Mouse (Mus musculus): ENCODE data around the gene Camk2d. TPM values are rescaled to one million over a fixed set of nuclear protein-coding genes. Genes with fewer than 3 reads are reported as not detected.

The Camk2d gene
- polyA plus RNA-seq, 1 experiment from 2014 or later: 36.6 TPM

- ATAC-seq: no peak
- H3K27me3 ChIP-seq (replicated peaks; ENCODE audit: insufficient read depth, low read length): no peaks in the 10 kb centered on the region
- H3K36me3 ChIP-seq (ENCODE audit: insufficient read depth, low read length): no peaks in the 10 kb centered on the region
- H3K9me3 ChIP-seq (ENCODE audit: low read length): no peaks in the 10 kb centered on the region
- no peaks in the 10 kb centered on the region for H3K4me1 ChIP-seq (ENCODE audit: insufficient read depth, low read depth, low read length)
- H3K4me3 ChIP-seq (ENCODE audit: low read depth, low read length): no peak overlapping the region
- 39% methylated on average over 2 of the region's 2 CpGs for WGBS
- no peak overlapping the region for H3K9ac ChIP-seq (replicated peaks; ENCODE audit: low read depth)
- peak; percentile 43 for DNase-seq (ENCODE audit: low spot score)
- no peak overlapping the region for H3K27ac ChIP-seq (ENCODE audit: low read length)
- no peak overlapping the region for H3K4me2 ChIP-seq (replicated peaks; ENCODE audit: low read depth, low read length)
- TF ChIP-seq CTCF (IDR thresholded peaks at IDR 0.05): no peak
- TF ChIP-seq EP300 (IDR thresholded peaks at IDR 0.05): no peak
Measured at GRCm38 (mm10) chr3:126652361-126652760, 56.3 kb downstream of the Camk2d start.

- WGBS: 52% methylated on average over 1 of the region's 1 CpGs
- ATAC-seq (no peak), DNase-seq (ENCODE audit: low spot score) (no peak)
- H3K9me3 ChIP-seq (ENCODE audit: low read length): no peaks in the 10 kb centered on the region
- no peak overlapping the region for H3K4me3 ChIP-seq (ENCODE audit: low read depth, low read length)
- no peaks in the 10 kb centered on the region for H3K36me3 ChIP-seq (ENCODE audit: insufficient read depth, low read length)
- TF ChIP-seq CTCF (IDR thresholded peaks at IDR 0.05): no peak
- TF ChIP-seq EP300 (IDR thresholded peaks at IDR 0.05): no peak
- H3K9ac ChIP-seq (replicated peaks; ENCODE audit: low read depth): no peak overlapping the region
- no peak overlapping the region for H3K4me2 ChIP-seq (replicated peaks; ENCODE audit: low read depth, low read length)
- H3K4me1 ChIP-seq (ENCODE audit: insufficient read depth, low read depth, low read length): no peaks in the 10 kb centered on the region
- H3K27ac ChIP-seq (ENCODE audit: low read length): no peak overlapping the region
- no peaks in the 10 kb centered on the region for H3K27me3 ChIP-seq (replicated peaks; ENCODE audit: insufficient read depth, low read length)
Measured at GRCm38 (mm10) chr3:126653118-126653517, 57.0 kb downstream of the Camk2d start.

- no peak for TF ChIP-seq CTCF (IDR thresholded peaks at IDR 0.05)
- no peak for TF ChIP-seq EP300 (IDR thresholded peaks at IDR 0.05)
- H3K27me3 ChIP-seq (replicated peaks; ENCODE audit: insufficient read depth, low read length): no peaks in the 10 kb centered on the region
- H3K36me3 ChIP-seq (ENCODE audit: insufficient read depth, low read length): no peaks in the 10 kb centered on the region
- peaks cover 21% of the 10 kb centered on the region; the same call in 1 of the 2 replicates for H3K4me1 ChIP-seq (ENCODE audit: insufficient read depth, low read depth, low read length)
- H3K9ac ChIP-seq (replicated peaks; ENCODE audit: low read depth): no peak overlapping the region
- no peak for ATAC-seq
- no peak overlapping the region for H3K27ac ChIP-seq (ENCODE audit: low read length)
- H3K4me3 ChIP-seq (ENCODE audit: low read depth, low read length): no peak overlapping the region
- 66% methylated on average over 3 of the region's 3 CpGs for WGBS
- no peaks in the 10 kb centered on the region for H3K9me3 ChIP-seq (ENCODE audit: low read length)
- H3K4me2 ChIP-seq (replicated peaks; ENCODE audit: low read depth, low read length): no peak overlapping the region
- DNase-seq (ENCODE audit: low spot score): no peak
Measured at GRCm38 (mm10) chr3:126656173-126656572, 60.1 kb downstream of the Camk2d start.

- 64% methylated on average over 4 of the region's 4 CpGs for WGBS
- H3K4me3 ChIP-seq (ENCODE audit: low read depth, low read length): no peak overlapping the region
Measured at GRCm38 (mm10) chr3:126657895-126658294, 61.8 kb downstream of the Camk2d start.

GRCm38 (mm10) chr3:126658791-126659190 is 62.7 kb downstream of the Camk2d start:
- WGBS: 34% methylated on average over 10 of the region's 10 CpGs

More at GRCm38 (mm10) chr3:126657895-126658294, 61.8 kb downstream of the Camk2d start:
- no peaks in the 10 kb centered on the region for H3K27me3 ChIP-seq (replicated peaks; ENCODE audit: insufficient read depth, low read length)
- H3K27ac ChIP-seq (ENCODE audit: low read length): no peak overlapping the region
- TF ChIP-seq CTCF (IDR thresholded peaks at IDR 0.05) (no peak), EP300 (IDR thresholded peaks at IDR 0.05) (no peak)
- no peaks in the 10 kb centered on the region for H3K36me3 ChIP-seq (ENCODE audit: insufficient read depth, low read length)
- no peak for ATAC-seq
- H3K4me1 ChIP-seq (ENCODE audit: insufficient read depth, low read depth, low read length): peaks cover 21% of the 10 kb centered on the region; the same call in 1 of the 2 replicates
- H3K9me3 ChIP-seq (ENCODE audit: low read length): no peaks in the 10 kb centered on the region
- H3K9ac ChIP-seq (replicated peaks; ENCODE audit: low read depth): no peak overlapping the region
- DNase-seq (ENCODE audit: low spot score): no peak
- no peak overlapping the region for H3K4me2 ChIP-seq (replicated peaks; ENCODE audit: low read depth, low read length)

DNA sequence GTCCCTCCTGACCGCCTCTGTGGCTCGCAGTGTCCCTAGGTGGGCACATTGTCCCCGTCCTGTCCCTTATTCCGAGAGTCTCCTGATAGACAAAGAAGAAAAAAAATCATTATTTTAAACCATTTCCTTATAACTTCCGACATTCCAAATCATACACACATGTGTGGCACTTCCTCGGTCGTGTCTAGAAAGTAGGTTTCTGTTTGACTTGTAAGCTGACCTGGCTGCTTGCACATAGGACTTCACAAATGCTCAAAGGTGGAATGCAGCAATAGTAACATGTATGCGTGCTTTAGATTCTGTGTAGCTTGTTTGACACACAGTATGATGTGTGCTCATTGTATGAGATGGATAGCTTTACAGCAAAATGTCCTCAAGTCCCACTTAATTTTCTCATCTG is 63.1 kb downstream of the Camk2d start:
- H3K4me1 ChIP-seq (ENCODE audit: insufficient read depth, low read depth, low read length): peaks cover 21% of the 10 kb centered on the region; the same call in 1 of the 2 replicates
- no peak overlapping the region for H3K9ac ChIP-seq (replicated peaks; ENCODE audit: low read depth)
- H3K4me2 ChIP-seq (replicated peaks; ENCODE audit: low read depth, low read length): no peak overlapping the region
- no peaks in the 10 kb centered on the region for H3K9me3 ChIP-seq (ENCODE audit: low read length)
- DNase-seq (ENCODE audit: low spot score) (peak; percentile 27), ATAC-seq (no peak)
- H3K27me3 ChIP-seq (replicated peaks; ENCODE audit: insufficient read depth, low read length): no peaks in the 10 kb centered on the region
- 53% methylated on average over 8 of the region's 8 CpGs for WGBS
- no peak for TF ChIP-seq CTCF (IDR thresholded peaks at IDR 0.05)
- TF ChIP-seq EP300 (IDR thresholded peaks at IDR 0.05): no peak
- no peaks in the 10 kb centered on the region for H3K36me3 ChIP-seq (ENCODE audit: insufficient read depth, low read length)
- H3K27ac ChIP-seq (ENCODE audit: low read length): peak overlapping the region; percentile 90; the same call in 1 of the 2 replicates
- H3K4me3 ChIP-seq (ENCODE audit: low read depth, low read length): no peak overlapping the region

More at GRCm38 (mm10) chr3:126658791-126659190, 62.7 kb downstream of the Camk2d start:
- no peaks in the 10 kb centered on the region for H3K36me3 ChIP-seq (ENCODE audit: insufficient read depth, low read length)
- DNase-seq (ENCODE audit: low spot score) (peak; percentile 25), ATAC-seq (no peak)
- H3K27ac ChIP-seq (ENCODE audit: low read length): 0 out of 2 replicates have a peak overlapping the region, but pooled peaks have one; percentile 90
- no peaks in the 10 kb centered on the region for H3K9me3 ChIP-seq (ENCODE audit: low read length)
- no peaks in the 10 kb centered on the region for H3K27me3 ChIP-seq (replicated peaks; ENCODE audit: insufficient read depth, low read length)
- H3K9ac ChIP-seq (replicated peaks; ENCODE audit: low read depth): no peak overlapping the region
- H3K4me2 ChIP-seq (replicated peaks; ENCODE audit: low read depth, low read length): no peak overlapping the region
- peaks cover 21% of the 10 kb centered on the region; the same call in 1 of the 2 replicates for H3K4me1 ChIP-seq (ENCODE audit: insufficient read depth, low read depth, low read length)
- no peak overlapping the region for H3K4me3 ChIP-seq (ENCODE audit: low read depth, low read length)
- no peak for TF ChIP-seq CTCF (IDR thresholded peaks at IDR 0.05)
- no peak for TF ChIP-seq EP300 (IDR thresholded peaks at IDR 0.05)
